Mouse (Mus musculus): Measurements from ENCODE around the gene Gm867. TPM values are rescaled to one million over a fixed set of nuclear protein-coding genes. Genes with fewer than 3 reads are reported as not detected.

The Gm867 gene
- polyA plus RNA-seq, 1 experiment from 2014 or later, result 0.42 TPM

GRCm38 (mm10) chr10:75949053-75950045 is 8.9 kb upstream of the Gm867 start:
- H3K9ac ChIP-seq (ENCODE audit: low read length), result no peak overlapping the region
- no peak overlapping the region for H3K4me2 ChIP-seq (ENCODE audit: low read depth, low read length)
- no peaks in the 10 kb centered on the region for H3K36me3 ChIP-seq (ENCODE audit: control insufficient read depth, insufficient read depth)
- no peak overlapping the region for H3K4me3 ChIP-seq (ENCODE audit: low read length)
- peaks cover 13% of the 10 kb centered on the region for H3K27me3 ChIP-seq (ENCODE audit: control insufficient read depth, insufficient read depth, low read length)
- H3K4me1 ChIP-seq (ENCODE audit: control insufficient read depth, insufficient read depth, low read length), result peaks cover 8% of the 10 kb centered on the region; the same call in 1 of the 2 replicates
- no peaks in the 10 kb centered on the region for H3K9me3 ChIP-seq (replicated peaks; ENCODE audit: control insufficient read depth, low read length)
- H3K27ac ChIP-seq (ENCODE audit: low read length), result no peak overlapping the region
- no peak for ATAC-seq (replicated peaks; ENCODE audit: extremely low read depth, insufficient read depth, low FRiP score)
- WGBS, result 77% methylated on average over 22 of the region's 22 CpGs

GRCm38 (mm10) chr10:75948079-75948478 is 7.6 kb upstream of the Gm867 start:
- Histone ChIP-seq H3K27ac (ENCODE audit: low read length) (no peak overlapping the region), H3K4me3 (ENCODE audit: low read length) (no peak overlapping the region), H3K4me1 (ENCODE audit: control insufficient read depth, insufficient read depth, low read length) (peaks cover 9% of the 10 kb centered on the region; the same call in 1 of the 2 replicates), H3K4me2 (ENCODE audit: low read depth, low read length) (no peak overlapping the region), H3K9me3 (replicated peaks; ENCODE audit: control insufficient read depth, low read length) (no peaks in the 10 kb centered on the region), H3K27me3 (ENCODE audit: control insufficient read depth, insufficient read depth, low read length) (peaks cover 11% of the 10 kb centered on the region), H3K36me3 (ENCODE audit: control insufficient read depth, insufficient read depth) (no peaks in the 10 kb centered on the region), H3K9ac (ENCODE audit: low read length) (no peak overlapping the region)
- whole genome bisulfite sequencing, result 60% methylated on average over 5 of the region's 5 CpGs
- no peak for ATAC-seq (replicated peaks; ENCODE audit: extremely low read depth, insufficient read depth, low FRiP score)

DNA sequence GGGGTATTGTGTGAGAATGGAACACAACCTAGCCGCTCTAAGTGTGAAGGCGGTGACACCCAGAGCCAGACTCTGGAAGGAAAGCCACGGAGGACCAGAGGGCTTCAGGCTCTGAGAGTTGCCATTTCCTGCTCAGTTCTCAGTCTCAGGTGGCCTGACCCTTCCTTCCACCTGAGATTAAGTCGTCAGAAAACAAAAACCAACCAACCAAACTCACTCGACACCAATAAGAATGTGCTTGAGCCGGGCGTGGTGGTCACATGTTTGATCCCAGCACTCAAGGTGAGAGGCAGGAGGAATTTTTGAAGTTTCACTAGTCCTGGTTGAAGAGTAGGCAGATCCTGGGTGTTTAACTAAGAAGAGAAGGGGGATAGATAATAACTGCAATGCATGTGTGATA is 5.4 kb upstream of the Gm867 start:
- no peaks in the 10 kb centered on the region for H3K9me3 ChIP-seq (replicated peaks; ENCODE audit: control insufficient read depth, low read length)
- no peak overlapping the region for H3K4me2 ChIP-seq (ENCODE audit: low read depth, low read length)
- WGBS, result 78% methylated on average over 7 of the region's 7 CpGs
- peaks cover 7% of the 10 kb centered on the region; the same call in 1 of the 2 replicates for H3K4me1 ChIP-seq (ENCODE audit: control insufficient read depth, insufficient read depth, low read length)
- H3K9ac ChIP-seq (ENCODE audit: low read length), result no peak overlapping the region
- no peak overlapping the region for H3K4me3 ChIP-seq (ENCODE audit: low read length)
- H3K27ac ChIP-seq (ENCODE audit: low read length), result no peak overlapping the region
- H3K27me3 ChIP-seq (ENCODE audit: control insufficient read depth, insufficient read depth, low read length), result peaks cover 6% of the 10 kb centered on the region; the same call in 1 of the 2 replicates
- H3K36me3 ChIP-seq (ENCODE audit: control insufficient read depth, insufficient read depth), result no peaks in the 10 kb centered on the region
- no peak for ATAC-seq (replicated peaks; ENCODE audit: extremely low read depth, insufficient read depth, low FRiP score)

- Histone ChIP-seq H3K9me3 (replicated peaks; ENCODE audit: control insufficient read depth, low read length) (no peaks in the 10 kb centered on the region), H3K27ac (ENCODE audit: low read length) (no peak overlapping the region), H3K4me2 (ENCODE audit: low read depth, low read length) (no peak overlapping the region), H3K36me3 (ENCODE audit: control insufficient read depth, insufficient read depth) (no peaks in the 10 kb centered on the region), H3K4me1 (ENCODE audit: control insufficient read depth, insufficient read depth, low read length) (0 out of 2 replicates have a peak, but pooled peaks cover 3% of the 10 kb centered on the region), H3K9ac (ENCODE audit: low read length) (no peak overlapping the region), H3K27me3 (ENCODE audit: control insufficient read depth, insufficient read depth, low read length) (peaks cover 3% of the 10 kb centered on the region; the same call in 1 of the 2 replicates), H3K4me3 (ENCODE audit: low read length) (no peak overlapping the region)
- no peak for ATAC-seq (replicated peaks; ENCODE audit: extremely low read depth, insufficient read depth, low FRiP score)
- WGBS, result 87% methylated on average over 7 of the region's 7 CpGs
These were observed 4.7 kb upstream of the Gm867 start for GRCm38 (mm10) chr10:75945213-75945612.

GRCm38 (mm10) chr10:75944066-75944772 is 3.7 kb upstream of the Gm867 start:
- ATAC-seq (replicated peaks; ENCODE audit: extremely low read depth, insufficient read depth, low FRiP score), result no peak
- Histone ChIP-seq H3K9ac (ENCODE audit: low read length) (no peak overlapping the region), H3K27ac (ENCODE audit: low read length) (no peak overlapping the region)

DNA sequence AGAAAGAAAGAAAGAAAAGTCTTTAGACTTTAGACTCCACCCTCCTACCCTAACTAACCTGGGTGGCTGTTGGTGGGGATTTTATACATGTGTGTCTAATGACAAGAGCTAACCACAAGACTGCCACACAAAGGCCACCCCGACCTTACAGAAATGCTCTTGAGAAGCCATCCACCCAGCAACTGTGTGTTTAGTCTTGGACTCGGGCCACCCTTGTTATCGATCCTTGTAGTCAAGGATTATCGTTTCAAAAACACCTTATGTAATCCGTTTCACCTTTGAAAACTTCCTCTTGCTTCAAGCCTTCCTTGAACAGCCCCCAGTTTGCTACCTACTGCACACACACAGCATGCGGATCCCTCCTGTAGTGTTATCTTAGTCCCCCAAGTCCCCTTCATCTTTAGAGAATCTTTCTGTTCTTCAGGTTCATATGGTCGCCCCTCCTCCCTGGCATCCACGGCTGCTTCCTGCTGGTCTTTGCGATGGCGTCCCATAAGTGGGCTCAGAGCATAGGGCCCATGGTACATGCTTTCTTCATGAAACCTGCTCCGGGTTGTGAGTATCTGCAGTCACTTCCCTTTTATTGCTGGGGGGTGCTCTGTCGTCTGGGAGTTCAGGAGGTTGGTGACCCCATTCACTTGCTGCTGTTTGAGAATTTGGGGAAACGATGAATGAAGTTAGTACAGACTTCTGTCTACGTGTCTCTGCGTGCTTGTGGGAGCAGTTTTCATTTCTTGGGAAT is 2.4 kb upstream of the Gm867 start, which contains the start of gene Vpreb3:
Gene Vpreb3, plus strand, starts transcription at position 322 of the 742 bp plus-strand sequence.
- Histone ChIP-seq H3K4me1 (ENCODE audit: control insufficient read depth, insufficient read depth, low read length) (peaks cover 8% of the 10 kb centered on the region), H3K36me3 (ENCODE audit: control insufficient read depth, insufficient read depth) (no peaks in the 10 kb centered on the region), H3K4me3 (ENCODE audit: low read length) (no peak within 1 kb of the TSS), H3K27me3 (ENCODE audit: control insufficient read depth, insufficient read depth, low read length) (no peaks in the 10 kb centered on the region), H3K9me3 (replicated peaks; ENCODE audit: control insufficient read depth, low read length) (no peaks in the 10 kb centered on the region), H3K9ac (ENCODE audit: low read length) (no peak within 1 kb of the TSS), H3K4me2 (ENCODE audit: low read depth, low read length) (no peak within 1 kb of the TSS), H3K27ac (ENCODE audit: low read length) (no peak within 1 kb of the TSS)
- no peak for ATAC-seq (replicated peaks; ENCODE audit: extremely low read depth, insufficient read depth, low FRiP score)
- WGBS, result 67% methylated on average over 15 of the region's 15 CpGs

More at GRCm38 (mm10) chr10:75944066-75944772, 3.7 kb upstream of the Gm867 start:
- 42% methylated on average over 11 of the region's 11 CpGs for WGBS
- Histone ChIP-seq H3K9me3 (replicated peaks; ENCODE audit: control insufficient read depth, low read length) (no peaks in the 10 kb centered on the region), H3K4me3 (ENCODE audit: low read length) (no peak overlapping the region), H3K4me2 (ENCODE audit: low read depth, low read length) (no peak overlapping the region), H3K27me3 (ENCODE audit: control insufficient read depth, insufficient read depth, low read length) (no peaks in the 10 kb centered on the region), H3K36me3 (ENCODE audit: control insufficient read depth, insufficient read depth) (no peaks in the 10 kb centered on the region), H3K4me1 (ENCODE audit: control insufficient read depth, insufficient read depth, low read length) (0 out of 2 replicates have a peak, but pooled peaks cover 3% of the 10 kb centered on the region)

GRCm38 (mm10) chr10:75941042-75941824 is 761 bp upstream of the Gm867 start:
- H3K27ac ChIP-seq (ENCODE audit: low read length), result no peak overlapping the region
- H3K9me3 ChIP-seq (replicated peaks; ENCODE audit: control insufficient read depth, low read length), result no peaks in the 10 kb centered on the region
- ATAC-seq (replicated peaks; ENCODE audit: extremely low read depth, insufficient read depth, low FRiP score), result no peak
- H3K27me3 ChIP-seq (ENCODE audit: control insufficient read depth, insufficient read depth, low read length), result no peaks in the 10 kb centered on the region
- H3K4me1 ChIP-seq (ENCODE audit: control insufficient read depth, insufficient read depth, low read length), result peaks cover 14% of the 10 kb centered on the region
- H3K4me3 ChIP-seq (ENCODE audit: low read length), result no peak overlapping the region
- no peak overlapping the region for H3K4me2 ChIP-seq (ENCODE audit: low read depth, low read length)
- no peaks in the 10 kb centered on the region for H3K36me3 ChIP-seq (ENCODE audit: control insufficient read depth, insufficient read depth)
- H3K9ac ChIP-seq (ENCODE audit: low read length), result no peak overlapping the region
- 70% methylated on average over 9 of the region's 9 CpGs for WGBS

Measured in heart, embryonic 16.5 days (tissue).